Mouse (Mus musculus) liver (tissue): ENCODE results near the gene Ralgps2.

Experiments
- DNase-seq: peaks from one replicate; pipeline ENCODE4 v3.0.0-alpha.2; 2020; ENCODE audit warnings: mixed read lengths

Ralgps2 gene

GRCm38 (mm10) chr1:156801276-156801675 is 138.2 kb downstream of the Ralgps2 start:
- no peak for DNase-seq

GRCm38 (mm10) chr1:156796251-156796650 is 143.2 kb downstream of the Ralgps2 start:
- DNase-seq = no peak

GRCm38 (mm10) chr1:156789844-156790490 is 149.5 kb downstream of the Ralgps2 start:
- DNase-seq = no peak

- DNase-seq = no peak
These were observed 152.1 kb downstream of the Ralgps2 start for GRCm38 (mm10) chr1:156787164-156787863.

GRCm38 (mm10) chr1:156786074-156786473 is 153.4 kb downstream of the Ralgps2 start:
- no peak for DNase-seq

- DNase-seq = no peak
These were observed 154.5 kb downstream of the Ralgps2 start for GRCm38 (mm10) chr1:156784974-156785373.

- DNase-seq = no peak
These were observed 155.3 kb downstream of the Ralgps2 start for GRCm38 (mm10) chr1:156784116-156784515.

GRCm38 (mm10) chr1:156781971-156782850 is 157.2 kb downstream of the Ralgps2 start:
- DNase-seq = no peak

GRCm38 (mm10) chr1:156781076-156781741 is 158.2 kb downstream of the Ralgps2 start:
- DNase-seq = peak; percentile 42

- no peak for DNase-seq
These were observed 159.0 kb downstream of the Ralgps2 start for GRCm38 (mm10) chr1:156780234-156781005.

GRCm38 (mm10) chr1:156779595-156779994 is 159.8 kb downstream of the Ralgps2 start:
- DNase-seq = no peak

- DNase-seq = no peak
These were observed 160.4 kb downstream of the Ralgps2 start for GRCm38 (mm10) chr1:156778977-156779376.

- DNase-seq = no peak
These were observed 161.5 kb downstream of the Ralgps2 start for GRCm38 (mm10) chr1:156777896-156778295.

- no peak for DNase-seq
These were observed 163.4 kb downstream of the Ralgps2 start for GRCm38 (mm10) chr1:156775983-156776382.

- DNase-seq = no peak
These were observed 164.2 kb downstream of the Ralgps2 start for GRCm38 (mm10) chr1:156775190-156775589.

- no peak for DNase-seq
These were observed 168.6 kb downstream of the Ralgps2 start for GRCm38 (mm10) chr1:156770845-156771244.

GRCm38 (mm10) chr1:156769621-156770297 is 169.7 kb downstream of the Ralgps2 start:
- DNase-seq = no peak

- DNase-seq = no peak
These were observed 170.3 kb downstream of the Ralgps2 start for GRCm38 (mm10) chr1:156769163-156769562.

- DNase-seq = no peak
These were observed 174.1 kb downstream of the Ralgps2 start for GRCm38 (mm10) chr1:156765311-156765710.

GRCm38 (mm10) chr1:156764584-156764983 is 174.8 kb downstream of the Ralgps2 start:
- DNase-seq = no peak

- no peak for DNase-seq
These were observed 176.1 kb downstream of the Ralgps2 start for GRCm38 (mm10) chr1:156763280-156763679.

- DNase-seq = no peak
These were observed 178.0 kb downstream of the Ralgps2 start for GRCm38 (mm10) chr1:156761430-156761801.
